Mouse (Mus musculus) kidney, adult 2 months (tissue): Measurements from ENCODE around the gene Golph3. TPM values are rescaled to one million over a fixed set of nuclear protein-coding genes. Genes with fewer than 3 reads are reported as not detected.
A peak's percentile ranks its signal among the peaks of the same experiment; 100 is the strongest.

Source experiments
- DNase-seq: peaks from one replicate; pipeline ENCODE4 v3.0.0; 2021
- H3K27ac ChIP-seq: fragments of 200-500 bp; 2 replicates; pipeline ENCODE4 v1.5.1; 2012; ENCODE audit warnings: low read depth, low read length, control low read depth, inconsistent platforms; ENCODE audit not compliant: insufficient read depth
- H3K27me3 ChIP-seq: fragments of 200-500 bp; replicated peaks from 2 replicates; pipeline ENCODE4 v1.6.1; 2012; ENCODE audit warnings: mild to moderate bottlenecking, moderate library complexity, low read length, inconsistent platforms; ENCODE audit not compliant: control insufficient read depth, insufficient read depth
- H3K36me3 ChIP-seq: fragments of 200-500 bp; 2 replicates; pipeline ENCODE4 v1.6.1; 2012; ENCODE audit warnings: mild to moderate bottlenecking, moderate library complexity, low read length, inconsistent platforms; ENCODE audit not compliant: control insufficient read depth, insufficient read depth
- H3K4me1 ChIP-seq: fragments of 200-500 bp; 2 replicates; pipeline ENCODE4 v1.6.1; 2011; ENCODE audit warnings: low read length; ENCODE audit not compliant: control insufficient read depth, insufficient read depth
- H3K4me3 ChIP-seq: fragments of 200-500 bp; 2 replicates; pipeline ENCODE4 v1.5.1; 2011; ENCODE audit warnings: mild to moderate bottlenecking, low read depth, low read length, control low read depth; ENCODE audit not compliant: insufficient read depth
- CTCF ChIP-seq: fragments of 200-500 bp; conservative IDR thresholded peaks from 2 replicates; pipeline ENCODE4 v1.5.1; 2011; ENCODE audit warnings: low read depth, mild to moderate bottlenecking, control low read depth, low read length, moderate library complexity, mixed read lengths; ENCODE audit not compliant: insufficient read depth, insufficient read length
- POLR2A ChIP-seq: fragments of 200-500 bp; IDR thresholded peaks from one replicate; pipeline ENCODE4 v1.6.1; 2011; ENCODE audit warnings: low read depth, low read length, control low read depth
- WGBS: fragments of 180-500 bp; shearing (Covaris S2); methylation state at CpG from one replicate; pipeline ENCODE4 v1.1.7; 2018; 5-methylcytosine and 5-hydroxymethylcytosine counted together
- polyA plus RNA-seq: library from polyadenylated mRNA; depleted of rRNA; stranded (reverse); fragments of >200 nt; gene quantifications from 2 replicates; pipeline ENCODE4 v1.2.3, GENCODE M21; 2012

Golph3 gene
- polyA plus RNA-seq, 1 experiment, result 73.6 TPM

DNA sequence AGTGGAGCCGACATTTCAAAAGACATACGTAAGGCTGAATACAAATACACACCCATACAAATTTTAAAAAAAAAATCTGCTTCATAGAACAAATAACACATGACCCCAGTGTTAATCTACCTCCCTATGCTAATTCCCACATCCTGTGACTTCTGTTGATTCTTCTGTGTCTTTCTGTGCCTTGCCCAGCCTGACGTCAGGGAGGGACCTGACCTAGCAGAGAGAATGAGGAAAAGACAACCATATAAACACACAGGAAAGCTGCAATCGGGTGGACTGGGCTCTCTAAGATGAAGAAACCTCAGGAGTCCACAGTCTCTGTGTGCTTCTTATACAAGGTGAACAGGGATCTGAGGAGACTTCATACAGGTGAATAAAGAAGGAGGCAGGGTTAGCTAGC is 14.1 kb upstream of the Golph3 start:
- H3K27ac ChIP-seq, result no peak overlapping the region
- WGBS, result 75% methylated on average over 4 of the region's 4 CpGs
- TF ChIP-seq CTCF (no peak), POLR2A (no peak)
- H3K4me1 ChIP-seq, result no peaks in the 10 kb centered on the region
- H3K27me3 ChIP-seq, result no peaks in the 10 kb centered on the region
- no peak for DNase-seq
- H3K36me3 ChIP-seq, result no peaks in the 10 kb centered on the region
- no peak overlapping the region for H3K4me3 ChIP-seq

DNA sequence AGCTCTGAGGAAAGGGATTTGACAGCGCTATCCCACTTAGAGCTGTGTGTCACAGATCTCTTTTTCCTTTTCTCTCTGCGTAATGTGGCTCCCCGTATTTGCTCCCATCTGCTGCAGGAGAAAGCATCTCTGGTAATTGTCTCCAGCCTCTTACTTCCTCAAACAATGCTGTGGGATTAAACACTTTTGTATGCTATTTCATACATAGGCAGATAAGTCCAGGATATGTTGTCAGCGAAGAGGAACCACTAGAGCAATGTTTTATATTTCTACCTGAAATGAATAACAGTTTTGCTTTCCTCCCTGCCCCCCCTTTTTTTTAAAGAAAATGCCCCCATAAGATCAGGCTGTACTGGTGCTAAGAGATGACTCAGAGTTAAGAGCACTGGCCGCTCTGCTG is 12.7 kb upstream of the Golph3 start:
- TF ChIP-seq POLR2A (no peak), CTCF (no peak)
- Histone ChIP-seq H3K27me3 (no peaks in the 10 kb centered on the region), H3K36me3 (no peaks in the 10 kb centered on the region), H3K4me1 (no peaks in the 10 kb centered on the region), H3K4me3 (no peak overlapping the region), H3K27ac (no peak overlapping the region)
- 92% methylated on average over 5 of the region's 5 CpGs for WGBS
- DNase-seq, result no peak

DNA sequence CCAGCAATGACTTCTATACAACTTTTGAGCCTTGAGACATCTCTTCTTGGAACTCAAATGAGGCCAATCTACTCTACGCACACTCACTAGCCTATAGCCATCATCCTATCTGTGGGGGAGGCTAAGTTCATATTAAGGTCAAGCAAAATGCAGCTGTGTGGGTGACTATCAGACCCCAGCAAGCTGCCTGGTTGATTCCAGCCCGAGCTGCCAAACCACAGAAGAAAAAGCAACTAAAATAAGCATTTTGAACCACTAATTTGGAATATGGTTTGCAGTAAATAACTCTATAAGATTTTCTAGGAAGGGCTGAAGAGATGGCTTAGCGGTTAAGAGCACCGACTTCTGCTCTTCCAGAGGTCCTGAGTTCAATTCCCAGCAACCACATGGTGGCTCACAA is 10.6 kb upstream of the Golph3 start:
- Histone ChIP-seq H3K27me3 (no peaks in the 10 kb centered on the region), H3K27ac (no peak overlapping the region), H3K4me3 (no peak overlapping the region), H3K4me1 (no peaks in the 10 kb centered on the region), H3K36me3 (no peaks in the 10 kb centered on the region)
- TF ChIP-seq POLR2A, result no peak
- TF ChIP-seq CTCF, result no peak
- WGBS, result 85% methylated on average over 4 of the region's 4 CpGs
- no peak for DNase-seq

- Histone ChIP-seq H3K4me3 (no peak overlapping the region), H3K36me3 (no peaks in the 10 kb centered on the region), H3K27ac (no peak overlapping the region), H3K4me1 (no peaks in the 10 kb centered on the region), H3K27me3 (no peaks in the 10 kb centered on the region)
- DNase-seq, result no peak
- no peak for TF ChIP-seq POLR2A
- 92% methylated on average over 7 of the region's 7 CpGs for WGBS
These were observed 9.8 kb upstream of the Golph3 start for GRCm38 (mm10) chr15:12311465-12311864.

DNA sequence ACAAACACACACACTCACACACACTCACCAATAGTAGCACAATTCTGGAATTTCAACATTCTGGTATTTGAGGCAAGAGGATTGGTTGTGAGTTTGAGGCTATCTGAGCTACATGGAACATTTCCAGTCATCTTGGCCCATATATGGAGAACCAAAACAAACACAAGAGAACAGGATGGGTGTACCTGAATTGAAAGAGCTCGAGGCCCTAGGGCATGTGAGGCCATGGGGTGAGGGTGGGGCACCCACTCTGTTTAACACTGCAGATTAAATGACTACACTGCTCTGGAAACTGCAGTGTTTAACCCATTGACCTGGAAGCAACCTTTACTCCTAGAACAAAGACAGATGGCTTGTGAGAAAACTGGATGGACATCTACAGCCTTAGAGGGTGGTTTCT is 8.0 kb upstream of the Golph3 start:
- no peaks in the 10 kb centered on the region for H3K4me1 ChIP-seq
- no peaks in the 10 kb centered on the region for H3K27me3 ChIP-seq
- WGBS, result 6% methylated on average over 1 of the region's 1 CpGs
- DNase-seq, result no peak
- no peak overlapping the region for H3K27ac ChIP-seq
- no peak for TF ChIP-seq CTCF
- no peak for TF ChIP-seq POLR2A
- no peak overlapping the region for H3K4me3 ChIP-seq
- no peaks in the 10 kb centered on the region for H3K36me3 ChIP-seq

DNA sequence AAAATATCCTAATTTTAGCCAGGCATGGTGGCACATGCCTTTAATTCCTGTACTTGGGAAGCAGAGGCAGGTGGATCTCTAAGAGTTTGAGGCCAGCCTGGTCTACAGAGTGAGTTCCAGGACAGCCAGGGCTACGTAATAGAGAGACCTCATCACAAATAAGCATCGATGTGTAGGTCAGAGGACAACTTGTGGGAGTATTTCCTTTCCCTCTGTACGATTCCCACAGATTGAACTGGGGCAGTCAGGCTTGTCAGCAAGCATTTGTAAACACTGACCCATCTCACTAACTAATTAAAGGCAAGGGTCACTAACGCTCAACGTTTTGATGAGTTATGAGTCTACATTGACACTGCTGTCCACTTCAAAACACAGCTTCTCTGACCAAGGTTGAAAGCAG is 6.7 kb upstream of the Golph3 start:
- H3K27me3 ChIP-seq, result no peaks in the 10 kb centered on the region
- 34% methylated on average over 5 of the region's 5 CpGs for WGBS
- H3K36me3 ChIP-seq, result no peaks in the 10 kb centered on the region
- no peak overlapping the region for H3K4me3 ChIP-seq
- no peaks in the 10 kb centered on the region for H3K4me1 ChIP-seq
- TF ChIP-seq CTCF (no peak), POLR2A (no peak)
- H3K27ac ChIP-seq, result no peak overlapping the region
- DNase-seq, result peak; percentile 34

GRCm38 (mm10) chr15:12315996-12316395 is 5.3 kb upstream of the Golph3 start:
- 63% methylated on average over 2 of the region's 2 CpGs for WGBS
- Histone ChIP-seq H3K36me3 (no peaks in the 10 kb centered on the region), H3K27ac (no peak overlapping the region), H3K27me3 (no peaks in the 10 kb centered on the region), H3K4me3 (no peak overlapping the region), H3K4me1 (no peaks in the 10 kb centered on the region; the same call in 1 of the 2 replicates)
- no peak for TF ChIP-seq POLR2A
- no peak for TF ChIP-seq CTCF
- no peak for DNase-seq

DNA sequence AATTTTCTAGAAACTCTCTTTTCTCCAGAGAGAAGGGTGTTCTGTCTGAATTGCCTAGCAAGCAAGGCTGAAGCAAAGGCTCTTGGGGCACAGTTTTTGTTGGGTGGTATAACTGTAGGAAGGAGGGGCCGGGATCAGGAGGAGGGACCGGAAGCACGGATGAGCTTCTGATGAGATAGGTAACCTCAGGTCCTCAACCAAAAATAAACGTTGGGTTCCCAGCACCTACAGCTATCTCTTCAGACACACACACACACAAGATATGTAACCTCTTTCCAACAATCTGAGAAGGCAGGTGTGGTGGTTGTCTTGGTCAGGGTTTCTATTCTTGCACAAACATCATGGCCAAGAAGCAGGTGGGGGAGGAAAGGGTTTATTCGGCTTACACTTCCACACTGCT is 4.0 kb upstream of the Golph3 start:
- no peak overlapping the region for H3K4me3 ChIP-seq
- no peaks in the 10 kb centered on the region for H3K27me3 ChIP-seq
- no peak for DNase-seq
- no peaks in the 10 kb centered on the region for H3K36me3 ChIP-seq
- no peaks in the 10 kb centered on the region; the same call in 1 of the 2 replicates for H3K4me1 ChIP-seq
- TF ChIP-seq POLR2A (no peak), CTCF (no peak)
- no peak overlapping the region for H3K27ac ChIP-seq
- 84% methylated on average over 5 of the region's 5 CpGs for WGBS
